Mouse (Mus musculus): ENCODE measurements around the gene Grm4.
A peak's percentile ranks its signal among the peaks of the same experiment; 100 is the strongest.

Grm4 gene

DNA sequence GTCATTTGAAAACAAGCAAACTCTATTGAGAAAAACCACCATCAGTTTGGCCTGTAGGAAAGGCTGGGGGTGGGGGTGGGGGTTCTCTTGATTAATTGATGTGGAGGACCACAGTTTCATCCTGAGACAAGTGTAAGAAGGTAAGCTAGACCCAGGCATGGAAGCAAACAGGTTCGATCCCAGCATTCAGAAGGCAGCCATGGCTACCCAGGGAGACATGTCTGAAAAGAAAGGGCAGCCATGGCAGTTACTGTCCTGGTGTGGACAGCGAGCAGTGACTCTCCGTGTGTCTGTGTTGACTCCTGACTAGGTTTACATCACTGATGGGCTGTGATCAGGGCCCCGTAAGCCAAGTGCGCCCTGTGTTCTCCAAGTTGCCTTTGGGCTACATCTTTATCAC lies at the start of gene Grm4:
TSS of gene Grm4 (minus strand) at position 101 of the 400 bp plus-strand sequence.
- no peak for DNase-seq (ENCODE audit: low spot score)

DNA sequence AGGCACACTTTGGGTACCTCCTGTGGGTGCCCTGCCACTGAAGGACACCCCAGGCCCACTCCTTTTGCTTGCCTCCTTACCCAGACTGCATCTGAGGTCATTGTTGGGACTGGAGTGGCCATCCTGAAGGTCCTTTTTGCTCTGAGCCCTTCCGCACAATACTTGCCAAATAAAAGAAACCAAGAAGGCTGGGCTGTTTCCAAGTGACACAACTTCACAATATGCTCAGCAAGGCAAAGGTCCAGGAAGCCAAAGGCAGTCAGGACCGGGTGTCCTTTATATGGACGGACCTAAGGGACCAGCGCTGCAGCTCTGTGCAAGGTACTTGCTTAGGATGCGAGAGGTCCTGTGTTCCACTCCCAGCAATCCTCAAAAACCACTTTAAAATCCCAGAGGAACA lies 47.0 kb upstream of the Grm4 start:
- DNase-seq (ENCODE audit: low spot score): no peak

DNA sequence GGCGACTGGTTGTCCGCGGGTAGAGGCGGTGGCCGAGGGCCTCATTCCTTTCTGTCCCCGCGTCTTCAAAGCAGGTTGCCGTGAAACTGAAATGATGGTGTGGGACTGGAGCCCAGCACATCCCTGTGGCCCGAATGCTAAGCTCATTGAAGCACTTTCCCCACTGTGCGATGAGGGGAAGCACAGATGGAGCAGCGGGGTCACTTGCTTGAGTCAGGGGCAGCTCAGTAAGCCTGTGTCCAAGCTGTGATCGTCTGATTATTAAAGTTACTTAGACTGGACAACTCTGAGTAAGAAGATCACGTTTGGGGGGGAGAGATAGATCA lies 44.7 kb upstream of the Grm4 start:
- no peak for DNase-seq (ENCODE audit: low spot score)

DNA sequence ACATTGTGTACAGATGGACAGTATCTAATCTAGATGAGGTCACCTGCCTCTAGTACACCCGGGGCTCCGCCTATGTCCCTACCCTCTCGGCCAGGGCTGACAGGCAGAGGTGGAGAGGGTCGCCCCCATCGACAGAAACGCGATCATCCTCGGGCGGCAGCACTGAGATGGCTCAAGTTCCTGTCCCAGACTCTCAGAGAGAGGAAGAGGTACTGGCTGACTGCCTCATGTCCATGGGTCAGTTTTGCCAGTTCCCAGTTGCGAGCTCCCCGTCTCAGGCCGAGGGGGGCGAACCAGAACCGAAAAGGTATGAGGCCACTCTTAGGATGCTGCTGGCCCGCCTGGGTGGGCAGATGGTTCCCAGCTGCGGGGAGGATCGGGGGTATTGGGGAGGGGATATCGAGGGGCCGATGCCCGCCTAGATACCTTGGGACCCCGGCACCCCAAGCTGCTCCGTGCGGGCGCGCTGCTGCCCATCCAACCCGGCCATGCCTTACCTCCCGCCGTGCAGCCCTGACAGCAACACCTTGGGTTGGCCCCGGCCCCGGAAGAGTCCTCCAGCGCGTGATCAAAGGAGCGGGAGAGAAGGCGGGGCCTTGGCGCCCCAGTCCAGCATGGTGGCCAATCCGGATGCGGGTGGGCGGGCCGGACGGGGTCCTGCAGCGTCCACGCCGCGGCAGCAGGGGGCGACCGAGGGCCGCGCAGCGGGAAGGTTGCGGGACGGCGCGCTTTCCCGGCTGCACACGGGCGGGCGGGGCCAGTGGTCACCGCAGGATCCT lies 44.1 kb upstream of the Grm4 start, which contains the start of gene AI413582:
TSS of gene AI413582 (minus strand) at position 594 of the 779 bp plus-strand sequence.
- DNase-seq (ENCODE audit: low spot score): peak; percentile 91

DNA sequence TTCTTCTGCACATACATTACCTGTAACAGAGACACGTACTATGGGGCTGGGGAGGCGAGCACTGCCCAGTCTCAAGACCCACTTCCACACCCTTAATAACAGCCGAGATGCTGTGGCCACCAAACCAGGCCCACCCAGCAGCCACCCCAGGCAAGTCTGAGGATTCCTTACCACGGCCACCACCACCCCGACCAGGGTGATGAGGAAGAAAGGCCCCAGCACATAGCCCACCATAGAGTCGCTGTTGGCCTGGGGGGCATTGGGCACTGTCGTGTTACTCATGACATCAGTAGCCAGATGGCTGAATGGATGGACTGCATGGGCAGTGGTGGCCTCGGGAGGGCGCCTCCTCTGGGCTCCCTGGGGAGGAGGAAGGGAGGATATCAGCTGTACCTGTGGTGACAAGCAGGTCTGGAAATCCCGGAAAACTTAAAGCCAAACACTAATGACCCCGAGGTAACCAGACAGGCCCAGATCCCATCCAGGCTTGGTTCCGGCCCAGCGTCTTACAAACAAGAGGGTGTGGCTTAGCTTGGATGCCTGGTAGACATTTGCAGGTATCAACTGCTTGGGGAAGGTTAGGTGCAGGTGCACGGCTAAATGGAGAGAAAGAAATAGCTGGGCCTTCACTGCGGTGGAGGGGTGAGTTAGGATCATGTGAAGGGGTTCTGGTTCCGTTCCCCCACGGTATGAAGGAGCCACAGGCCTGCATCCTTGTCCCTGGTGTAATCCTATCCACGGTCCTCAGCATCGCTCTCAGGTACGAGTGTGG lies 43.4 kb upstream of the Grm4 start:
- no peak for DNase-seq (ENCODE audit: low spot score)

DNA sequence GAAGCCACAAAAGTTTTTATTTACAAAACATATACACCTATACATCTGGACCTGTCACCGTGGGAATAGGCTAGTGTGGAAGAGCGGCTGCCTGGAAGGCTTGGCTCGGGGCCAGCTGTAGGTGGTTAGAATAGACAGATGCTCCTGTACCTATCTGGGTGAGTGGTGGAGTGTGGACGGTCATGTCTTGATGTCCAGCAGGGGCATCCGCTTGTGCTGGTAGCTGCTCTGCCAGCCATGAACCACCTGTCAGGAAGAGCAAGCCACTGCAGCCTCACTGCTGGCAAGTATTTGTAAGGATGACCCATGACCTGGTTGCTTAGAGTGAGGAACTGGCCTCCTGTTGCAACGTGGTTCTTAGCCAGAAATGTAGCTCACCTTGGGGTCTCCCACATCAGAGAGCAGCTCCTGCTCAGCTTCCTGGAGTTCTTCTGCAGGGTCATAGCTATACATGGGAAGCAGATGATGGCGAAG lies 42.6 kb upstream of the Grm4 start:
- DNase-seq (ENCODE audit: low spot score): no peak

DNA sequence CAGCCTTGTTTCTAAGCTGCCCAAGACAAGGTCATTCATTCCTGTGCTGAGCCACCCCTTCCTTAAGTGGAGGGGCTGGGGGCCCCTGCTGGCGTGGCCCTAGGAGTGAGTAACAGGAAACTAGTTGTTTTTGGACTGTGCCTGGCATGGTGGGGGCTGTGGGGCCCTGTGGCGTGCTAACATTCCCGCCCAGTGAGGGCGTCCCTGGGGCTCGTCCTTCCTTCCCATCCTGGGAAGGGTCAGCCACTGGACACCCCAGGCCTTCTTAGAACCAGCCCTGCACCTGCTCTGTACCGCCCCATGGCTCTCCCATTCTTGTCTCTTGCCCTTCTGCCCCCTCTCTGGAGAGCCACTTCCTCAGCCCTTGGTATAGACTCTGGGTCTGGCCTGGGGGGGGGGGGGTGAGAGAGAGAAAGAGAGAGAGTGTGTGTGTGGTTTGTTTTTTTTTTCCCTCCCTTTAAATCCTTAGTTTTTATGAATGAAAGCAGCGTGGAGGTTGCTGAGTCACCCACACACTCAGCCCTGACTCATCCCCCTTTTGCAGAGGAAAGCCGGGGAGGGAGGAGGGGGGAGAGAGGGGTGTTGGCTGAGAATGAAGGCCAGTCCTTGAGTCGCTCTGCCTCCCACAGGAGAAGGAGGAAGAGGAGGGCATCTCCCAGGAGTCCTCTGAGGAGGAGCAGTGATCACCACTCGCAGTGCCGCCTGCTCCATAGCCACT lies 40.8 kb upstream of the Grm4 start:
- DNase-seq (ENCODE audit: low spot score): no peak

DNA sequence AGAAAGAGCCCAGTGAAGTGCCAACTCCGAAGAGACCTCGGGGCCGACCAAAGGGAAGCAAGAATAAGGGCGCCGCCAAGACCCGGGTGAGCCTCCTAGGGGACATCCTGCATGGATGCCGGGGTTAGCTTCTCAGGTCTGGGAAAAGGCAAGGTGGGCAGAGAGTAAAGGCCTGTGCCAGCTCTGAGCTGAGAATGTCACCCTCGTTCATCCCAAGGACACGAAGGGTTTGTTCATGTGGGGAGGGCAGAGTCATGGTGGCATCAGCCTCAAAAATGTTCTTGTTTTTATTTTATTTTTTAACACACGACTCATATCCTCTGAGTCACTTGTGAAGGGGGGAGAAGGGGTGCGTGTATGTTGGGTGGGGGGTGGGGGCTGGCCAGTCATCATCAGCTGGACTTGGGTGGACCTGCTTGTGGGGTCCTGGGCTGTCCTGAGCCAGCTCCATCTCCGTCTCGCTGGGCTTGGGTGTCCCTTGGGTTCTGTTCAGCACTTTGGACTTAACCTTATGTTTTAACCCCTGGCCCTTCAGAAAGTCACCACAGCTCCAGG lies 39.8 kb upstream of the Grm4 start:
- no peak for DNase-seq (ENCODE audit: low spot score)

DNA sequence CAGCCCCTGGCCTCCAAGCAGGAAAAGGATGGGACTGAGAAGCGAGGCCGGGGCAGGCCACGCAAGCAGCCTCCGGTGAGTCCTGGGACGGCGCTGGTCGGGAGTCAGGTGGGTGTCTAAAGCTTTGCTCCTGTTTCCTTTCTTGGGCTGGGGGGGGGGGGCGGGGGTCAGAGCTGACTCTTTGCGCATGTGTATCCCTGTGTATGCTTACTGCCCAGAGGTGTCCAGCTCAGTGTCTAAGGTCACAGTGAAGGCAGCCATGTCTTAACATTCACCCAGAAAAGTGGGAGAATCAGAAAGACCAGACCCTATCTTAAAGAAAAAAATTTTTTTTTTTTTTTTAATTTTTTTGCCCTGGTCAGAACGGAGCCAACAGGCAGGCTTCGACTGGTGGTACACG lies 38.4 kb upstream of the Grm4 start:
- no peak for DNase-seq (ENCODE audit: low spot score)

DNA sequence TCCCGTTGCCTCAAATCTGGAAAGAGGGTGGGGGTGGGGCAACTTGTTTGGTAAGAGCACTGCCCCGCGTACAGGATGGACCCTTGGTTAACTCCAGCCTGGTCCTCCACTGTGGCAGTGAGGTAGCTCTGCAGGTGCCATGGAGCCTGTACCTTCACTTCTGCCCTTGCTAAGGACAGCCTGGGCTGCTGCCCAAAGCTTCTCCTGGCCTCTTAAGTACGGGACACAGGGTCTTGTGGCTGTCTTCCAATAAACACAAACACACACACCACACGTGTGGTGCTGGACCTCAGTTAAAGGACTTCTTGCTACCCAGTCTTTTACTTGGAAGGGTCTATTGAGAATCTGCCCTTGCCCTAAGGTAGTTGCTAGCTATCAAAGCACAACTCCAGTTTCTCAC lies 37.6 kb upstream of the Grm4 start:
- no peak for DNase-seq (ENCODE audit: low spot score)

DNA sequence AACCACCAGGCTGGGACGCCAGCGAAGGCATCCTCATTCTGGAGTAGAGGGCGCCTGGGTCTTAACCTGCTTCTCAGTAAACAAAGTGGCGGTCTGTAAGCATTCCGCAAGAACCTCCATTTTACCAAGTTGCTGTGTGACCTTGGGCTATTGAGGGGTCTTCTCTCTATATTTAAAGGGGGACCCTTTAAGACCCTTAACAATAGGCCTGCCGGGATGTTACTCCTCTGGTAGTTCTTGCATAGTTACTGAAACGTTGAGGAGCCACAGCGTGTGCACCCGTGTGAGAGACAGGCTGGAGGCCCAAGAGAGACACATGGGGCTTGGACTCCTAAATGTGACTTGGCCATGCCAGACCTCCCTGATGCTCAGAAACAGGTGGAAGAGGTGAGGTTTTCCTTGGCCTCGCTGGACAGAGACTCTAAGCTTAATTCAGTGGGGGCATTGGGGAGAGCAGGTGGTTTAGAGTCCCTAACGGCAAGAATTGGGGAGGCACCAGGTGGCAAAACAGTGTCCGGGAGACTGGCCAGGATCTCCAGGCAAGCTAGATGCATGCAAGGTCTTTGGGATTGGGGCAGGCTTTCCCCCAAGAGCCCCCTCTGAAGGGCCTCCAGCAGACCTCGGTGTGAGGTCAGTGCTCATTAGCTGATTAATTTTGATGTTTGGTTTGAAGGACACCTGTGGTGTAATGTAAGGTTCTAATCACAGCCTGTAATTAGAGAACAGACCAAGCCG lies 36.9 kb upstream of the Grm4 start:
- DNase-seq (ENCODE audit: low spot score): no peak

DNA sequence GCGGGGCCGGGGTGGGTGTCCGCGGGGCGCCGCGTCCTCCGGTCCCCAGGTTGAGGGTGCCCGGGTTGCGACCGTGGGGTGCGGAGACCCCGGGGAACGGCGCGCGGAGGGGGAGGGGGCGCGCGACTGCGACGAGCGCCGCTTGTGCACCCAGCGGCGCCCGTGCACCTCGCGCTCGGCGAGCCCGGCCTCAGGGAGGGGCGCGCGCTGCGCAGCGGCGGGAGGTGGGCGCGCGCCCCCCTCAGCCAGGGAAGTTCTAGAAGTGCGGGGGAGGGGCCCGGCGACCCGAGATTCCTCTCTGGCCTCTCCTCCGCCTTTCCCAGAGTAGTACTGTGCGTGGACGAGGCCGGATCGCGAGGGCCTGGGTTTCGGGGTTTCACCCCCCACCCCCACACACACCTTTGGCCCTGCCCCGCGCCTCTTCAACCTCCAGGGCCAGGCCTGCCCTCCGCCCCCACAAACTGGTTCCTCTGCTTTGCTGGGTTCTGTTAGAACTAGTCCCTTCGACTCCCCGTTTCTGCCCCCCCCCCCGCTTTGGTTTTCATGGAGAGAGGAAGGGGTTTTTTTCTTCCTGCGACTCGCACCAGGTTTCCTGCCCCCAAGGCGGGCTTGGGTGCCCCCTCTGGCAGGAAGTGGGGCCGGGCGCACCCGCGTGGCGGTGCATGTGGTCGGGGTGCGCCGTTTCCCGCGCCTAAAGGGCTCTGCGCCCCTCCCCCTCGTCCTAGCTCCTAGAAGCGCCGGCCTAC lies 36.2 kb upstream of the Grm4 start:
- peak; percentile 73 for DNase-seq (ENCODE audit: low spot score)

DNA sequence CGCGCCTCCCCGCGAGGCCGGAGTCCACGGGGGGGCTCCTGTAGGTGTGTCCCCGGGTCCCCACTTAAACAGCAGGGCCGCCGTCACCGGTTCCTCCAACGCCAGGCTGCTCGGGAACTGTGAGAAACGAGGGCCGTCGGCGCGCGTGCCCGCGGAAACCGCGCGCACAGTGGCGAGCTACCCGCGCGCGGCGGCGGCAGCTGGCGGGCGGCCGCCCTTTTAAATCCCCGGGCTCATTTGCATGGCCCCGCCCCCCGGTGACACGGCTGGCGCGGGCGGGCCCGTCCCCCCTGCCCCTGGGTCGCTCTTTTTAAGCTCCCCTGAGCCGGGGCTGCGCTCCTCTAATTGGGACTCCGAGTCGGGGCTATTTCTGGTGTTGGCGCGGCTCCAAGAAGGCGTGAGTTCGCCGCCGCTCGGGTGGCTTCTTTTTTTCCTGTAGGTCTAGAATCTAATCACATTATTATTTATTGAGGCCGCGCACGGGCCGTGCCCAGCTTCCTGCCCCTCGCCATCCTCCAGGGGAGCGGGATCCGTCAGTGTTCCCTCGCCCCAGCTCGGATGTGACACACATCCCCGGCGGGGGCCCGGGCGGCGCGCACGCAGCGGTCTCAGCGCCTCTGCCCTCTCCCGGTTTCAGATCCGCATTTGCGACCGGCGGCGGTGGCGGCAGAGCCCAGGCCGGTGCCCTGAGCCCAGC lies 35.3 kb upstream of the Grm4 start, which contains the start of gene Hmga1:
TSS of gene Hmga1 (plus strand) at position 183 of the 697 bp plus-strand sequence.
- peak; percentile 86 for DNase-seq (ENCODE audit: low spot score)

DNA sequence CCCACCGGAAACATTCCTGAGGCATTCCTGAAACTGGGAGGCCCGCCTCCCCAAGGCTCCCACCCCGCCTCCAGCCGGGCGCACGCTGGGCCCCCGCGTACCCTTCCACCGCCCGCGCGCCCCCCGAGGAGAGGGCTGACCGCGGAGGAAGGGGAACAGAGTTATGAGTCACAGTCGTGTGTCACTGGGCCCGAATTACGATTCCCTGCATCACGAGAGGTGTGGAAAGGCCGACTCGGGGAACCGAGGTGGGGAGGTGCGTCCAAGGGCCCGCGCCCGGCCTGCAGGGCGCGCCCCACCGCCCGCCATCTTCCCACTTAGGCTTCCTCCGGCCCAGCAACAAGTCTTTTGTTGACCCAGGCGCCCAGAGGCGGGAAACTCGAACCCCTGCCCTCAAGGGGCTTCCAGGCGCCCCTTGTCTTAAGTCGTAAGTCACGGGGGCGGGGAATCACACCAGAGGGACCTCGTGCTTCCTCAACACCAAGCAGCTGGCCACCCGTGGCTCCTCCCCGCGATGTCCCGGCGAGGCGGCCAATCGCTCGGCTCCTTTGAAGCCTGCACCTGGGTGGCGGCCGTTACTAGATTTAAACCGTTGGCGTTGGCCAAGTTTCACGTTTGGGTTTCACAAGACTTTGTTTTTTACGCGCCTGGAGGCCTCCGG lies 34.4 kb upstream of the Grm4 start:
- DNase-seq (ENCODE audit: low spot score): peak; percentile 90

DNA sequence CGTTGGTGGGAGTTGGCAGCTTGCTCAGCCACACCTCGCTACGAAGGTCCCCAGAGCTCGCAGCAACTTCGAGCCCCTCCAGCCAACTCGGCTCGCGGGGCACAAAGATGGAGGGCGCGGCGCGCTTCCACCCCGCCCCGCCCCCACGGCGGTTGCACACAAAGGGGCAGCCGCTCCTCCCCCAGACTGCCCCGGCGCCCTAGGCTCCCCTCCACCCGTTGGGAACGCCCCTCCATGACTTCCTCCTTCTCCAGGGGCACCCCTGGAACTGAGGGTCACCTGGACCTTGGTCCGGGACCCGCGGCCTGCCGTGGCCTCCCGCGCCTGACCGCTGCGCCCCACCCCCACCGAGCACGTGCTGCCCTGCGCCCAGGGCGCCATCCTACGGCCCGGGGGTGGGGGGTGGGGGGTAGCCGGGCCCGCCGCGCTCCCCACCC lies 33.9 kb upstream of the Grm4 start:
- DNase-seq (ENCODE audit: low spot score): peak; percentile 82

DNA sequence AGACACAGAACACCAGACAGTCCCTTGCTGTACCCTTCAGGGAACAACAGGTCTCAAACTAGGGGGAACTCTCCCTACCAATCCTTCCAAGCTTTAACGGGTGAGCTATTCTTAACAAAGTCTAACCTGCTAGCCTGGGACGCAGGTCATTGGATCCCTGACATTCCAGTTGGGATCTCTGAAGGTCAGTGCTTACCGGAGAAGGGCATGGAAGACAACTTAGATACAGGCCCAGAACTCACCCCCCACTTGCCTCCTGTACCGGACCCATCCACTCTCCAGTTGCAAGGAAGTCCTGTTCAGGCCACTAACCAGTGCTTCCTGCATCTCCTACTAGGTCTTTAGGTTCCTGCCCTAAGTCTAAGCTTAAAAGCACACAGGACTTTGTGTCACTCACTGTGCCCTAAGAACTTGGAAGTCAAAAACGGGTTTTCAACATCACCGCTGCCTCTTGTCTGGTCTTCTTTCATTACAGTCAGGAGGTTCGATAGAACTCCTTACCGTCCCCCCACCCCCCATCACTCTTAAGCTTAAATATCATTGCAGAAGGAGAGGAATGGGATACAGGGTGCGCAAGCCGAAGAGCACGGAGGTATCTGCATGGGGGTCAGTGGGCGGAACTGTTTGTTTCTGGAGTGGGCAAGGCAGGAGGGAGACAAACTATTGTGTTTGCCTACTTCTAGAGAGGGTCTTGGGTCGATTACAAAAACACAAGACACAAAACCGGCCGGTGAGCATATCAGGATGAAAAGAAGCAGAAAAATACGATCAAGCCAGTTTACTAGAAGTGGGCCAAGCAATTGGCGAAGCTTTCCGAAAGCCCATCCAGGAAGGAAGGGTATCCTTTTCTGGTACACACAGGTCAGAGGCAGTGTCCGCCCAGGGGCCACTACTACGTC lies 33.1 kb upstream of the Grm4 start:
- DNase-seq (ENCODE audit: low spot score): no peak

DNA sequence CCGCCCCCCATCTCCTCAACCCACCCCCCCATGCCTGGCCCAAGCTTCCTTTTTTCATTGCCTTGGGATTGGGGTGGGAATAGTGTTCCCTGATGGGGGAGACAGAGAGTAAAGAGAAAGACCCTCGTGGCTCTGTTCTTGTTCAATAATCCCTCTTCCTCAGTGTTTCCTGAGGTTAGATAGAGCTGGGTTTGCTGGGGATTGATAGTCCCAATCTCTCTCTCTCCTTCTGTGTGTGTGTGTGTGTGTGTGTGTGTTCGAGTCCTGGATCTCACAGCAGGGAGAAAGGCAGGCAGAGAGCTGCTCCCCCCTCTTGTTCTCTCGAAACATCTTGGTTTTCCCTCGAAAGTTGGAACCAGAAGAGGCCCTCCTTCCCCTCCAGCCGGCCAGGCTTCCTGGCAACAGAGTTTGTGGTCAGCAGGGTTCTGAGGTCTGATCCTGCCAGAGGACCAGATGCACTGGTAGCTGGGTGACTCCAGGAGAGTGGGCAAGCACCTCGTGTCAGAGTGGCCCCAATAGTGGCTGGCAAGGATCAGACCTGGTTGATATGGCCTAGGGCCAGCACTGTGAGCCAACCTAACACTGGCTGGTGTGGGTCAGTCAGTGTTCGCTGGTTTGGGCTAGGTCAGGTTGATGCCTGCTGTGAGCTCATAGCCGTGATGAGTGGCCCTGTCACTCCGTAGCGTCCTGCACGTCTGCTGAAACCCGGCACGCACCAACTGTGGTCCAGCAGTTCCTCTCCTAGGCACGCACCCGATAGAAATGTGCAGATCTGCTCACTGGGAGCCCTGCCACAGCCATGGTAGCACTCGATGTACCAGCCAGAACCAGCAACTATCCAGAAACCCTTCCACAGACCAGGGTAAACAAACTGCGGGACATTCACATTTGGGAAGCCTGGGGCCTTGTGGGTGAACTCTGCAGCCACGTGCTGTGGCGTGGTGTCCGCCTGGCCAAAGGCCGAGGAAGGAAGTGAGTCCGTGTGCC lies 31.3 kb upstream of the Grm4 start:
- DNase-seq (ENCODE audit: low spot score): no peak
